Mouse (Mus musculus): ENCODE measurements around the gene Mns1.

DNA sequence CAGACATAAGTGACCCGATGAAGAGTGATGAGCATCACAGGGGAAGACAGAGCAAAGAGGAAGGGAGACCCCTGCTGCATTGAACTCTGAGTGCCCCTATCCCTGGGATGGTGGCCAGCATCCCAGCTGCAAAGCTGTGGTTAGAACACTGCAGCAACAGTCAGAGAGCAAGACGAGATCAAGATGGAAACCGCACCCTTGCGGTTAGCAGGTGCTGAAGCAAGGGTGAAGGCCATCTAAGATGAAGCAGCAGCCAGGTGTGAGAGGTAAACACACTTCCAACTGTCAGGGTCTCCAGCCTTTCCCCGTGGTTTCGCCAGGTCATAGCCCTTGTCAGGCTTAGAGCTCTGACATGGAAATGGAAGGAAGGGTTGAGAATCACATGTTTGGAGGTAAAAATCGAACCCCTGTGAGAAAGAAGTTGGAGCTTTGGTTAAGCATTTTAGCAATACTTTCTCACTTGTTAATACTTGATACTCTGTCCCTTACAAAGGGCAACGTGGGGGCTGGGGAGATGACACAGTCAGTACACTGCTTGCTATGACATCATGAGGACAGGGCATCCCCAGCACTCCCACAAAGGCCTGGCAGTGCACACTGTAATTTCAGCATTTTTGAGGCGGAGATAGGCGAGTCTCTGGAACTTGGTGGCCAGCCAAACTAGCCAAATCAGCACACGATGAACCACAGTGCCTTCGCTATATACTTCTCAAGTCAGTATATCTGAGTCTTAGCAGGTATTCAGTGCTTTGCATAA, 47.3 kb upstream of the Mns1 start:
- TF ChIP-seq HCFC1 (IDR thresholded peaks at IDR 0.05; ENCODE audit: borderline replicate concordance, insufficient read depth, low read length) (no peak), CHD2 (IDR thresholded peaks at IDR 0.05; ENCODE audit: low read depth, low read length) (no peak)

Measured in ES-E14 (cell line).